Mouse (Mus musculus) layer of hippocampus, postnatal 14 days (tissue): ENCODE measurements at regions not wholly inside any gene's neighbourhood (a gene's known extent, or its start where the extent isn't known, plus 50 kb on each side); places are given as distances from the start of the nearest gene placed in this dataset.
"Not testable (repeated sequence)": the region's sequence is repeated elsewhere in the genome, so short reads cannot be mapped to it uniquely, and the experiment has no call there.

Source experiments
- DNase-seq, 2 experiments: peaks; one replicate each; pipeline ENCODE4 v3.0.0; 2021 to 2022; ENCODE audit warnings: low spot score in 2 of 2, mixed read lengths in 1 of 2

DNA sequence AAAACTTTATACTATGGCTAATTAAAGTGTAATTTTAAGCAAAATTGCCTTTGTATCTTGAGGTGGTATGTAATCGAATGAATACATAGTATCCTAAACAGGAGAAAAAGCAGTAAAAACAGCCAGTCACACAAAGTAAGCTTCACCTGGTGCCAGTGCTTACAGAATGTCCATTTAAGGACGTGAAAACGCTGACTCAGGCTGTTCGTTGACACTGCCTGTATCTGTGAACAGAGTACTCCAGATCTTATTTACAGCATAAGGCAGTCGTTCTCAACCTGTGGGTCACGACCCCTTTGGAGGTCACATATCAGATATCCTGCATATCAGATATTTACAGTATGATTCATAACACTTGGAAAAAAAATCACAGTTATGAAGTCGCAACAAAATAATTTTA is 194.8 kb downstream of the Wdr20rt start:
- DNase-seq, result no peak

DNA sequence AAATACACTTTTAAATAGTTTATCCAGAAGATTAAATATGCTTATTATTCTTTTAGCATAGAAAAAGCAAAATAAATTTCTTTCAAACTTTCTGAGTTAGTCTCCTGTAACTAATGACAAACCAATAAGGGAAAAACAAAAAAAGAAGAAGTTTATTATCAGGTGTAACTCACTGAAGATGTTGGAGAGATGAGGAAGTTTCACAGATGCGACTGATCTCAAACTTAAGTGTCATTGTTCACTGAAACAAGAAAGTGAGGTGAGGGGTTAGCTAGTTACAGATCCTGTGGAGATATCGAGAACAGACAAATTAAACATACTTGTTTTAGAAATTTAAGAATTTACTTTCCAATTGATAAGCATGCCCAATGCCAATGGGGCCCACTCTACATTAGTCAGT is 199.2 kb downstream of the Wdr20rt start:
- DNase-seq, result no peak

DNA sequence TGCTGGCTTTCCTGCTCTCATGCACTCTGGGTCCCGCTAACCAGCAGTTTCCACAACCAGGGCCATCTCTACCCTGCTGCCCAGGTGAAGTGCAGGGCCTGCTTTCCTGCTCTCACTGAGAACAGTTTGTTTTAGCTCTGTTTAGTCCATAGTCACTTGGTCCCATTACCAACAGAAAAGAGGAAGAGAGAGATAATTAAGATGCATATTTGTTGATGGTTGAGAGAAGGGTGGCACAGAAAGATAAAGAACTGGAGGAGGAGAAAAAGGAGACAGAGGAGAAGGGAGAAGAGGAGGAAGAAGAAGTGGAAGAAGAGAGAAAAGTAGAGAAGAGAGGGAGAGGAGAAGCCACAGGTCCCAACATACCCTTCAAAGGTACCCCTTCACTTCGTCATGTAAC is 200.1 kb downstream of the Wdr20rt start:
- DNase-seq, result no peak

DNA sequence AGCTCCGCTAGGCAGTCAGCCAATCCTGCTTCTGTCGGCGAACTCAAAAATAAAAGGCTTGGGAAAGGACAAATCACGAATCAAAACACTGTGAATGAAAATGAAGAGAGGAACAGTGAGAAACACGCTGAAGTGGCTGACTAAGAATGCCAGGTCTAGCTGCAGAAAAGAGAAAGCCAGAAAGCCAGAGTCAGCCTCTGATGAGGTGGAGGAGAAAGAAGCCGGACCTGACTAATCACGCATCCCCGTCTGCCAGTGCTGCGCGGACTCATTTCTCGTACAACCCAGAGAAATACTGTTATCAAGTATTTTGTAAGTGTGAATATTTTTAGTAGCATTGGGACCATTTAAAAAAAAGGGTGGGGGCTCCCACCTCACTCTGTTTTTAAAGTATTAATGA is 201.6 kb downstream of the Wdr20rt start:
- DNase-seq, result peak in 1 of 2 experiments; percentile 9

DNA sequence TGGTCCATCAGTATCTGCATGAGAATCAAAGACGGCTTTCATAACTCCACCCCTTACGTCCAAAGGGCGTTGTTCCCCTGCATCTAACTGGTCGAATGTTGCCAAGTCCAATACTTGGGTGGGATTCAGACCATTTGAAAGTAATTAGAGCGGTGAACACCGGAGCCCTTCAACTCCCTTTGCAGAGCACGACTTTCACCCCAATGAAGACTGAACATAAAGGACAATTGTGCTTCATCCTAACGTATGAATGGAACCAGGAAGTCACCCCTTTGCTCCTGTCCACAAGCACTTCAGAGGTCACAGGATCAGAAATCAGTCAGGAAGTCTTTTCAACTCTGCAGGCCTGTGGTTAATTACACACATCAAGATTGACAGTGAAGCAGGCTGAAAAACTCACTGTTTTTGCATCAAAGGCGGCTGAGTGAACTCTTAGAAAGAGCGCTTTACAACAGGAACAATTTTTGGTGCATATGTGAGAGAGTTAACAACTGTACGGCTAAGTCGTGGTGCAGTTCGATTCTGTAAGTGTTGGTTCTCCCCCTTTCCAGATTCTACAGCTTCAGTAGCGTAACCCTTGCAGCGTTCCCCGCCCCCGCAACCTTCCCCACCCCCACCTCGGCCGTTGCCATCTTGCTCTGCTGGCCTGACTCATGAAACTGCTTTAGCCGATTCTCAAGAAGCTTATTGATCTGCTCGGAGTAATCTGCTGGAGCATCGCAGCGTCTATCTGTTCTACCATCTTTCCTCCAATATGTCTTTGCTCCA is 203.1 kb downstream of the Wdr20rt start:
- no peak for DNase-seq

DNA sequence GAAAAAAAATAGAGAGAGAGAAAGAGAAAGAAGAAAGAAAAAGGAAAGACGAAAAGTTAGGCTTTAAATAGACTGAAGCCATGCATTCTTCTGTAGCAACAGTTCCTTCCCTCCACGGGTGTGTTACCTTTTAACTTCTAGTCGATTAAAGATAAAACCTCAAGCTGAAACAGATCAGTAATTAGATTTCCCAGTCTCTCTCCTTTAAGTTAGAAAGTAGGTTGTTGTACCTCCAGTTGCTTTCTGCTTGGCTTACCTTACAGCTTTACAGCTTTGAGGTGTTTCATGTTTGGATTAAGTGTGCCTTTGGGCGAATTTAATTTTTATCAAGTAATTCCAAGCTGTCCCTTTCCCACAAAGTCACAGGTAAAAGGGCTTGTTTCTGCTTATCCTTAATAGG is 225.5 kb downstream of the Wdr20rt start:
- no peak for DNase-seq

DNA sequence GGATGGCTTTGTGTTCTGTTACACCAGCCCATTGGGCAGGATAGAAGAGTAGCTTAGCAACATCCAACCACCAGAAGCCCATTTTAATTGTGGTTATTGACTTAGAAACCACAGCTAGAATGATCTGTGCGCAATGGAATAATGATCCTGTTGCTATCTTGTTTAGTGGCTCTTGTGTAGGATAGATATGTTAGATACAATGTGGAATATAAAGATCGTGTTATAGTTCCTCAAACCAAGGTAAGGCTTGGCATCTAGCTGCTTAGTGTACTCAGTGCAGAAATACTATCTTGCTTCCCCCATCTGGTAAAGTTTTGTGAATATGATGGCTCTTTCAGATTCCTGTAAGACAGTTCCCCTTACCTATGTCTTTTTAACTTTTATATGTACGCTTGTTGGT is 230.4 kb downstream of the Wdr20rt start:
- no peak for DNase-seq

DNA sequence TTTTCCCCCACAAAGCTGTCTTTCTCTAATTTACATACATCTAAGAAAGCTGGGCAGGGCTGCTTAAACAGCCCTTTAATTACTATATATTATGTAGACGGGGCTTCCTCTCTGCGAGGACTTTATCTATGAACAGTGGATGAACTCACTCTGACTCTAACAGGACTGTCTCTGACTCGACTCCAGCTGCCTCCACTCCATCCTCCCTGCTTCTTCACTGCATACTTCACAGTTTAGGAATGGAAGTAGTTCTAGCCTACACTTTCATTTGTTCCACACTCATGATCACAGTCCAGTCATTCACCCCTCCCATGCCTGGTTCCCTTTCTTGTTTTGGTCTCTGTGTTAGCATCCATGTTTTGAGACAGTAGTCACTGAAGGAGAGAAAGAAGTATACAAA is 231.6 kb downstream of the Wdr20rt start:
- no peak for DNase-seq

DNA sequence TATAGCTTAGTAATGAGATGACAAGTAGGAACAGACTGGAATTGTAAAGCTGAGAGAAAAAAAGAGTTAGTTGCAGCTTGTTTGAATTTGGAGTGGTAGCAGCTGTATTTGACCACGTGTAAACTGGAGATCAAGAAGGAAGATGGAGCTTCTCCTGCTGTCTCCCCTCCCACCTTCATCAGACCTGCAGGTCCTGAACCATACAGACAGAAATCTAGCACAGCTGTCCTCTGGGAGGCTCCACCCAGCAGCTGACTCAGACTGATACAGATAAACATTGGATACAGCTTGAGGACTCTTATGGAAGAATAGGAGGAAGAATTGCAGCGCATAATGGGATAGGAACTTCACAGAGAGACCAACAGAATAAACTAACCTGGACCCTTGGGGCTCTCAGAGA is 238.9 kb downstream of the Wdr20rt start:
- DNase-seq, result no peak

DNA sequence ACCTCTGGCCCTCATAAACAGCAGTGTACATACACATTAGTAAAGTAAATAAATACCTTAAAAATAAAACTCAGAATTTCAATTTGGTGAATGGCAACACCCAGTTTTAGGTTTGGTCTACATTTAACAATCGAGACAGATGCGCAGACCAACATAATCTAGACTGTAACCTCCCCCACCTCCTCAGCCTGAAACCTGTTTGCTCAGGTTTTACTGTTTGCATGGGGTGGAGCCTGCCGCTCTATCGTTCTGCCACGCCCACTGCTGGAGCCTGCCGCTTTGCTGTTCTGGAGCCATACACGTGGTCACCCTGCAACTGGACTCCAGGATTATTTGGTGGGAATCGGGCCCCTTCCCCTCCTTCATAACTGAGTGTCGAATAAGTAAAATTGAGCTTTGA is 253.4 kb downstream of the Wdr20rt start:
- DNase-seq, result not testable (repeated sequence)

DNA sequence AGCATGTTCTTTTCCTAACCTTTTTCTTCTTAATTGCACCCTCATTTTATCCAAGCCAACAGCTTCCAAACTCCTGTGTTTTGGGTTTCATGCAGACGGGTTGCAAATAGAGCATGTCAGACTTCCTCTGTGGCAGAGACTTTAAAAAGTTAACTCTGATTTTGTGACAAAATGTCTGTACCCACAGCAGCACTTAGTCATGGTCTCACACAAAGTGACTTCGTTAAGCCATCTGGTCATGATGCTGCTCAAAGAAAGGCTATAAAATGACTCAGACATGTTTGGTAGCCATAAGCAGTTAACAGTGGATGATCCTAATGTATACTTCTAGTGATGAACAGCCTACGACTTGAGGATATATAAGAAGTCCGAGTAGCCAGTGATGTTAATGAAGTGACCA is 255.5 kb downstream of the Wdr20rt start:
- DNase-seq, result no peak

DNA sequence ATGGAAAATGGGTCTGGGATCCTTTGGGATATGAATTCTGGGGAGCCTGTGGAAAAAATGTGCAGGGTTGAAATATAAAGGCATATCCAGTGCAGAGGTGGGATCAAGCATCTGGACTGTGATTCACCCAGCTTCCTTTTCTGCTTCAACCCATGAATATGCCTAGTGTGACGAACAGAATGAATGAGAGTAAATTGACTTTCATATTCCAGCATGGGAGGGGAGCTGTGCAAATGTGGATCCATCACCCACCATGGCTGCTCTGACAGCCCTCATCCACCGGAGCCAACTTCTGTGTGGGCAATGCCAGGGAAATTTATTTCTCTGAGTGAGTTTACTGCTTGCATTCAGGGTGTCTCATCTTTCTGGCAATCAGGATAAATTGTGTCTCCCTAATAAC is 265.8 kb downstream of the Wdr20rt start:
- peak in 1 of 2 experiments; percentile 9 for DNase-seq

DNA sequence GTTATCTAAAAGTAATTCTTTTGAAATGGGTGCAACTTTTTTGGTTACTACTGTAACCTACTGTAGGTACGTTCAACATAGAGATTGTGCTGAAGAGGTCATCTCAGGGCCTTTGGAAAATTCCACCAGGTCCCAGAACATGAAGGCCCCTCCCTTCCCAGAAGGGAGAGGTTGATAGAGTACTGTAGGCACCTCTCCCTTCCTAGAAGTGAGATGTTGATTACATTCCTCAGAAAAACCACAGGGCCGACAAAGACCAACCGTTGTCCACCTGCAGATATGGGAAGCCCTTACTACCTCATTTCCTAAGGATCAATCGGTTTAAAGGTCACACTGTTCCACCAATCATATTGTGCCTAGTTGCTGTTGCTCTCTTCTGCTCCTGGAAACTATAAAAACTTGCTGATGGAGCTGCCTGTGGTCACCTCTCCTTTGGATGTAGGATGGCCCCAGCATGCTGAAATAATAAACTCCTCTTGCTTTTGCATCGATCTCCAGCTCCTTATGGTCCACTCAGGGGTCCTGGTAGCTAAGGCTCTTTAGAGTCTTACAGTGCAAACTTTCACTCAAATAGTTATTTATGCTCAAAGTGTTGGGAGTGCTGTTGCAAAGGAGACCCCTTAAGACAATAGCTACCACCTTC is 269.2 kb downstream of the Wdr20rt start:
- no peak for DNase-seq

DNA sequence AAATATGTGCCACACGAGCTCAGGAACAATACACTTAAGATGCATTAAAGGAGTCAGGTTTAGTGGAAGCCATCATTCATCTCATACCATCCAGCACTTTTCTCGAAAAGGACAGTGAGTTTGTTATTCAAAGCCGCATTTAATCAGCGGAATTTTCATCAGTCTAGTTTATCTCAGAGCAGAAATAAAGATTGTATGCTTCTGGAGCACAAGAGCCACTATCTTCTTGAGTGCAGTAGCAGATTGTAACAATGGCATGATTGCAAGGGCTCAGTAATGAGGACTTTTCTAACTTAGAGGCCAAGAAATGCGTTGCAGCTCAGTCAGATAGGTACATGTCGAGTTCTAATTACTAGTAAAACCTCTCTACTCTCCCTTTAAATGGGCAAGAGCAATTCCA is 271.3 kb downstream of the Wdr20rt start:
- DNase-seq, result no peak

DNA sequence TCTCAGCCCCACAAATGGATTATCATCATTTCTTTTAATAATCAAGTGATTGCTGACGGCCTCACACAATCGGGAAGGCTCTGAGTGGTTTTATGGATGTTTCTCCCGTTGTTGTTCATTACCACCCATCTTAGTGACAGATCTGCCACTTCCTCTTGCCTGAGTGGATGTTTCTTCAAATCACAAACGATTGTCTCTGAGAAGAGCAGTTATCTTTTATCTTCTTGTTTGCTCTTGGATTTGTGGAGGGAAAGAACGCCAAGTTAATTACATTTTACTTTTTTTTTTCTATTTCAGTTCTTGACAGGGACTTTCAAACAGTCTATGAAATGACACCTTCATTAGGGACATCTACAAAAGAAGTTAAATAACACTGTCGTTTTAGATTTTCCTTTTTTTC is 272.3 kb downstream of the Wdr20rt start:
- DNase-seq, result no peak

DNA sequence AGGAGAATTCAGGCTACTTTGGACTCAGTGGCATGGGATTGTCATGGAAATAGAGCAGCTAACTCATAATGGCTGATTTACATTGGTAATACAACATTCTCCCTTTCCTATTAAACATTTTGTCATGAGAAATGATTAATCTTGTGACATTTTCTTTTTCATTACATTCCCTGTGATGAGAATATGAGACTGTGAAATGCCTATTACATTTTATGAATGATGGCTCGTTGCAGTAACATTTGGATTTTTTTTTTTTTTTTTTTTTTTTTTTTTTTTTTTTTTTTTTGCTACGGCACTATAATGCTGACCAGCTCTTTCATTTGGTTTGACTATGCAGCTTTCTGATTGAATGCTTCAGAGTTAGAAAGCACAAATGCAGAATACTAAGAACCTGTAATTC is 276.1 kb downstream of the Wdr20rt start:
- DNase-seq, result no peak

DNA sequence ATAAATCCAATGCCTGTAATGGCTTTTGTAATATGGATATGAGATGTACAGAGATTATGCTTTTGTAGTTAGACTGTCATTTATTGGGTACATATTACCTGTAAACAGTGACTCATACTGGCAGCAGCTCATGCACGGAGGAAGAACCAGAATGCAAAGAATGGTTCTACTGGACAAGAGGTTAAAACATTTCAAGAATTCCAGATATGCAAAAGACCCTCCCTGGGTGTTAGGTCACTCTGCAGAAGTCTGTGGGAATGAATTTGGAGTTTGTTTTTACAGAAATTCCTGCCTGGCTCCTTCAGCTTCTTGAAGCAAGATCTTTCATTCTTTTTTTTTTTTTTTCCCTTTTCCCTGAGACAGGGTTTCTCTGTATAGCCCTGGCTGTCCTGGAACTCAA is 276.7 kb downstream of the Wdr20rt start:
- DNase-seq, result no peak

DNA sequence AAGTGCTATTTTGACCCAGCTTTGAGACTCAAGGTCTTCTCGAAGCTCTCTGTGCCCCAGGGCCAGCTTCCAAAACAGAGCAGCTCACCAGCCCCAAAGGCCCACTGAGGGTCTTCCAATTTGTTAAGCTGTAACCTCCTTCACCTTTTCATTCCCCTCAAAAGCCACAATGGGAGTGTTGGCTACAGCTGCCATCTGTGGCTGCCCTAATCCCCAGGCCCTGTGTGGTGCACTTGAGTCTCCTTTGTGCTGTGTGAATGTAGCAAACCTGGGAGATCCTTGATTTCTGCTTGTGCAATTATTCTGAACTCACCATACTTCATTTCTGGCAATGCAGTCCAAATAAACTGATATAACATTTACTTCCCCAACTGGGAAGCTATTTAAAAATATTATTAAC is 287.8 kb downstream of the Wdr20rt start:
- DNase-seq, result no peak

DNA sequence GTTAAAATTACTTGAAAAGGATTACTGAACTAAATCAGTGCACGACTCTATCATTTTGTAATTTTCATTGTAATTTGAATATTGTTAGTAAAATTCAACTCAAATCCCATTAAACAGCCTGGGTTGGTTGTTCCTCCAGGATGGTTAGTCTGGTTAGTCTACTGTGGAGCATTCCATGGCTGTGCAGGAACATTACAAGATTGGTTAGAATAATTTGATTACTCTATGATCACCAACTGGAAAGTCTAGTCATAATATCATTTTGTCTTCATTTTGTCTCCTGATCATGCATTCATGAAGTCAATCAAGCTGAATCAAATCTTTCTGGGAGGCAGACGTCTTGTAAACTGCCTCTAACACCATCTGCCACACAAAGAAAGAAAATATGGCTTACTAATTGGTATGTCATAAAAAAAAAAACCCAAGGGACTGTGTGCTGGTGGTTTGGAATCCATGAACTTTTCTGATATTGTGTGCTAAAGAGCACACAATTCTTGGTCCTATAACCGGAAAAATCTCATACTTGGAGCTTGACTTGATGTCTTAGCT is 308.9 kb downstream of the Wdr20rt start:
- DNase-seq, result no peak

DNA sequence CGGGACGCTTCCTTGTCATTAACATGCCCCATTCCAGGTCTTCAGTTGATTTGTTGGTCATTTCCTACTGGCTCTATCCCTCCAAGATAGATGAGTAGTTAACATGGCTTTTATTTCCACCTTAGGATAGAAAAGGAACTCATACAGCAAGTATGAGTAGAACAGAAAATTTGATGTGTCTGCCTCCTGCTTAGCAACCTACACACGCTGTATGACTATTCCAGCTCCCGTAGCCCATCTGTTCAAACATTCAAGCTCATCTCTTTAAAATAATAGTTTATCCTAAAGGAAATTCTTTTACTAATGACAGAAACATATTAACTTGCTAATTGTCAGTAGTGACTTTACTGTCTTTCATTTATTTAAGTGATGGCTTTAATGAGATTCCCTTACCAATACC is 323.0 kb downstream of the Wdr20rt start:
- DNase-seq, result no peak

DNA sequence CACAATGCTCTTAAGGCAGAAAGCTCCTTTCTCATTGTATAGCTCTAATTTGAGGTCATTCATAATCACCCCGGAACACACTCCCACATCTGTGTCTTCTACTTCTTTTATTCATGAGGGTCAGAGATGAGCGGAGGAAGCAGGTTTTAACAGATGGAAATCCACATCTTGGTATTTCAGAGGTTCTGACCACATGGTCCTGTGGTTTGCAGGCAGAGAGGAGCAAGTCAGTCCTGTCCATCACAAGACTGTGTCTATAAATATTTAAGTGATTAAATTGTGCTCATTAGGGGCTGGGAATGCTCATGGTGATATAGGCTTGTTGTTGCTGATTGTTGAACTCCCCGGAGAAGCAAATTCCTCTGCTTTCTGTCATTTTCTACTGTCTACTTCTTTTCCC is 326.9 kb downstream of the Wdr20rt start:
- no peak for DNase-seq

DNA sequence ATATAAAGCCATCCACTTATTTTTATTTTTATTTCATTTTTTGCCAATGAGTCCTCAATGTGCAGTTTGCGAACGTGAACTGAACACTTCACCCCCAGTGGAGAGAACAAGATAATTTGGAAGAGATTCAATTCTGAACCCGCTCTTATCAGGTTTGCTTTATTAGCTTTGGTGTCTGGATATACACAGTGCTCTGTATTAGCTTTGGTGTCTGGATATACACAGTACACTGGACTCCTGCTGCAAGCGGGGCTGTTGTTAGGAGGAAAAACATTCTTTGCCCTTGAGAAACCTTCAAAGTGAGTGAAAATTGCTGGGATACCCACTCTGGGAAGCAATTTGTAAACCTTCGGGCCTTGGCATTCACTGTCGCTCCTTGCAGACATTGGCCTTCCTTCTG is 333.7 kb downstream of the Wdr20rt start:
- DNase-seq, result no peak

DNA sequence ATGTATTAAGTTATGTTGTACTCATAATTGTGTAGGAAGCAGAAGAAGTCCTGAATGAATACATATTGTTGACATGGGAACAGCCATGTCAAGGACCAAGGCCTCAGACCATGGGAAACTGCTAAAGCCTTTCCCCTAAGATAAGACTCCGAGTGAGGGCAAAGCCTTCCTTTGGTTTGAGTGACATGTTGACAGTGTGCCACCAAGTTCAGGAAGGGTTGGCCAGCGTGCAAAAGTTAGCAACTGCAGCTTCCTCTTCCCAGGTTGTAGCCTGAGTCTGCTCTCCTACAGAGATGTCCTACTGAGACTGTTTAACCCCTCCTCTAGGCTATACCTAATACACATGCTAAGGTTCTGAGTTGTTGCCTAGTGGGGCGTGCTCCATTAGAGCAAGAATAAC is 334.5 kb downstream of the Wdr20rt start:
- DNase-seq, result no peak
